Mouse (Mus musculus): ENCODE measurements around the gene Ly6g6e.
"Not testable (repeated sequence)": the region's sequence is repeated elsewhere in the genome, so short reads cannot be mapped to it uniquely, and the experiment has no call there.

Gene Ly6g6e

GRCm38 (mm10) chr17:35076507-35077176, at the start of gene Ly6g6e:
Gene Ly6g6e (plus strand): TSS chr17:35076902.
- no peak for DNase-seq

- DNase-seq: peak; percentile 59
Measured at GRCm38 (mm10) chr17:35027277-35028068, 49.2 kb upstream of the Ly6g6e start, which contains the start of gene Sapcd1. Gene Sapcd1 (minus strand): TSS chr17:35028016.

GRCm38 (mm10) chr17:35028315-35028714, 48.4 kb upstream of the Ly6g6e start:
- no peak for DNase-seq

- peak; percentile 61 for DNase-seq
Measured at GRCm38 (mm10) chr17:35029691-35030532, 46.8 kb upstream of the Ly6g6e start.

- DNase-seq: no peak
Measured at GRCm38 (mm10) chr17:35031272-35031671, 45.4 kb upstream of the Ly6g6e start.

- DNase-seq: no peak
Measured at GRCm38 (mm10) chr17:35031880-35032279, 44.8 kb upstream of the Ly6g6e start.

- DNase-seq: no peak
Measured at GRCm38 (mm10) chr17:35032323-35032870, 44.3 kb upstream of the Ly6g6e start.

GRCm38 (mm10) chr17:35033703-35034102, 43.0 kb upstream of the Ly6g6e start:
- not testable (repeated sequence) for DNase-seq

- DNase-seq: no peak
Measured at GRCm38 (mm10) chr17:35034896-35035295, 41.8 kb upstream of the Ly6g6e start.

GRCm38 (mm10) chr17:35039121-35039873, 37.4 kb upstream of the Ly6g6e start:
- DNase-seq: no peak

- DNase-seq: no peak
Measured at GRCm38 (mm10) chr17:35043794-35044193, 32.9 kb upstream of the Ly6g6e start.

GRCm38 (mm10) chr17:35044904-35045806, 31.5 kb upstream of the Ly6g6e start:
- DNase-seq: no peak

GRCm38 (mm10) chr17:35045807-35046680, 30.7 kb upstream of the Ly6g6e start:
- DNase-seq: peak; percentile 38

GRCm38 (mm10) chr17:35046681-35047455, 29.8 kb upstream of the Ly6g6e start, which contains the start of gene Msh5:
Gene Msh5 (minus strand): TSS chr17:35046745.
- peak; percentile 98 for DNase-seq

- DNase-seq: no peak
Measured at GRCm38 (mm10) chr17:35047688-35048087, 29.0 kb upstream of the Ly6g6e start.

GRCm38 (mm10) chr17:35048149-35048931, 28.4 kb upstream of the Ly6g6e start:
- peak; percentile 58 for DNase-seq

GRCm38 (mm10) chr17:35048932-35049440, 27.7 kb upstream of the Ly6g6e start:
- DNase-seq: peak; percentile 41

- DNase-seq: peak; percentile 83
Measured at GRCm38 (mm10) chr17:35049561-35050016, 27.1 kb upstream of the Ly6g6e start, which contains the start of gene Clic1. Gene Clic1 (plus strand): TSS chr17:35049966.
